Mouse (Mus musculus) myocyte (in vitro differentiated cells): ENCODE measurements around the gene 4930590J08Rik. TPM values are rescaled to one million over a fixed set of nuclear protein-coding genes. Genes with fewer than 3 reads are reported as not detected.
"Not testable (repeated sequence)": the region's sequence is repeated elsewhere in the genome, so short reads cannot be mapped to it uniquely, and the experiment has no call there.

ENCODE experiments used
- H3K27me3 ChIP-seq: one replicate; pipeline ENCODE4 v1.6.1; 2011; ENCODE audit not compliant: control insufficient read depth, insufficient read depth, insufficient read length
- H3K36me3 ChIP-seq: one replicate; pipeline ENCODE4 v1.6.1; 2011; ENCODE audit not compliant: control insufficient read depth, insufficient read depth
- H3K4me2 ChIP-seq: one replicate; pipeline ENCODE4 v1.6.1; 2011; ENCODE audit warnings: low read depth, control low read depth
- H3K4me3 ChIP-seq: one replicate; pipeline ENCODE4 v1.5.1; 2011; ENCODE audit warnings: mild to moderate bottlenecking, control low read depth, moderate library complexity
- H3K79me2 ChIP-seq: one replicate; pipeline ENCODE4 v1.6.1; 2011; ENCODE audit not compliant: control insufficient read depth, insufficient read depth
- H3ac ChIP-seq: one replicate; pipeline ENCODE4 v1.6.1; 2011; ENCODE audit not compliant: control insufficient read depth, insufficient read length
- CEBPB ChIP-seq: IDR thresholded peaks from 2 replicates; pipeline ENCODE4 v1.6.1; 2011; ENCODE audit warnings: mild to moderate bottlenecking, moderate library complexity; ENCODE audit not compliant: poor library complexity, insufficient read depth, severe bottlenecking
- E2F4 ChIP-seq: IDR thresholded peaks from one replicate; pipeline ENCODE4 v1.6.1; 2011; ENCODE audit warnings: mild to moderate bottlenecking, control low read depth, moderate library complexity; ENCODE audit not compliant: insufficient read depth
- MAX ChIP-seq: IDR thresholded peaks from one replicate; pipeline ENCODE4 v1.6.1; 2011; ENCODE audit warnings: low read depth, mild to moderate bottlenecking, control low read depth
- MYOD1 ChIP-seq, 3 experiments: IDR thresholded peaks; one replicate each; pipeline ENCODE4 v1.6.1; 2011; ENCODE audit warnings: control low read depth in 2 of 3, low read depth in 2 of 3, mild to moderate bottlenecking in 2 of 3, moderate library complexity in 1 of 3; ENCODE audit not compliant: insufficient read length in 2 of 3, control insufficient read depth in 1 of 3
- MYOG ChIP-seq, 3 experiments: IDR thresholded peaks; one replicate each; pipeline ENCODE4 v1.6.1; 2011; ENCODE audit warnings: control low read depth in 2 of 3, low read depth in 2 of 3, mild to moderate bottlenecking in 2 of 3; ENCODE audit not compliant: insufficient read length in 2 of 3, control insufficient read depth in 1 of 3, insufficient read depth in 1 of 3
- POLR2A ChIP-seq: IDR thresholded peaks from one replicate; pipeline ENCODE4 v1.6.1; 2011; ENCODE audit warnings: low read depth, mild to moderate bottlenecking, control low read depth, moderate library complexity; ENCODE audit not compliant: insufficient read length
- POLR2AphosphoS2 ChIP-seq: IDR thresholded peaks from one replicate; pipeline ENCODE4 v1.6.1; 2011; ENCODE audit warnings: low read depth, control low read depth; ENCODE audit not compliant: insufficient read length
- REST ChIP-seq: IDR thresholded peaks from one replicate; pipeline ENCODE4 v1.6.1; 2011; ENCODE audit warnings: mild to moderate bottlenecking, control low read depth, moderate library complexity; ENCODE audit not compliant: insufficient read depth, insufficient read length
- SRF ChIP-seq: IDR thresholded peaks from one replicate; pipeline ENCODE4 v1.6.1; 2011; ENCODE audit warnings: low read depth; ENCODE audit not compliant: control insufficient read depth, insufficient read length
- TCF12 ChIP-seq: IDR thresholded peaks from one replicate; pipeline ENCODE4 v1.6.1; 2011; ENCODE audit warnings: mild to moderate bottlenecking, control low read depth; ENCODE audit not compliant: poor library complexity, insufficient read depth, severe bottlenecking
- TCF3 ChIP-seq: IDR thresholded peaks from one replicate; pipeline ENCODE4 v1.6.1; 2011; ENCODE audit warnings: low read depth, control low read depth; ENCODE audit not compliant: insufficient read length
- USF1 ChIP-seq: IDR thresholded peaks from one replicate; pipeline ENCODE4 v1.6.1; 2011; ENCODE audit warnings: low read depth, mild to moderate bottlenecking, control low read depth, moderate library complexity
- polyA plus RNA-seq: library from polyadenylated mRNA; unstranded; fragments of >200 nt; fragmentation: generic; extraction: Trizol; gene quantifications from one replicate; pipeline ENCODE4 v1.2.1, GENCODE M21; 2012; ENCODE audit warnings: missing spikeins

Gene 4930590J08Rik
- 0.32 TPM for polyA plus RNA-seq

DNA sequence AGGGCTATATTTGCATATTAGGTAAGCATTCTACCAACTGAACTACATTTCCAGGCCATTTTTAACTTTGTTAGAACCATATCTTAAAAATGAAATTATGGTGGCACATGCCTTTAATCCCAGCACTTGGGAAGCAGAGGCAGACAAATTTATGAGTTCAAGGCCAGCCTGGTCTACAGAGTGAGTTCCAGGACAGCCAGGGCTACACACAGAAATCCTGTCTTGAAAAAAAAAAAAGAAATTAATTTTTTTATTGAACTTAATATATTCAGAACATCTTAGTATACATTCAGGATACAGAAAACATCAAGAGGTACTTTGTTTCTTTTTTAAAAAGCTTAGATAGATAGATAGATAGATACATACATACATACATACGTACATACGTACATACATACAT is at the start of gene 4930590J08Rik:
TSS of gene 4930590J08Rik (plus strand) at position 301 of the 400 bp plus-strand sequence.
- H3ac ChIP-seq, H3K4me2 ChIP-seq, H3K27me3 ChIP-seq, H3K4me3 ChIP-seq, H3K79me2 ChIP-seq: not testable (repeated sequence)
- peaks cover 36% of the 10 kb centered on the region for H3K36me3 ChIP-seq

- Histone ChIP-seq H3ac (no peak overlapping the region), H3K36me3 (no peaks in the 10 kb centered on the region), H3K27me3 (peaks cover 25% of the 10 kb centered on the region), H3K4me3 (no peak overlapping the region), H3K79me2 (no peaks in the 10 kb centered on the region), H3K4me2 (peak overlapping the region; percentile 39)
- TF ChIP-seq E2F4 (no peak), REST (no peak), MYOD1 (IDR thresholded peaks at IDR 0.05; ENCODE audit: control insufficient read depth in 1 of 3, insufficient read length in 2 of 3, low read depth in 2 of 3) (no peak), CEBPB (no peak), POLR2A (no peak), MAX (no peak), MYOG (IDR thresholded peaks at IDR 0.05; ENCODE audit: control insufficient read depth in 1 of 3, insufficient read depth in 1 of 3, insufficient read length in 2 of 3, low read depth in 2 of 3) (no peak), USF1 (no peak), SRF (no peak), POLR2AphosphoS2 (no peak), TCF12 (no peak), TCF3 (no peak)
Observed at GRCm38 (mm10) chr6:91858339-91858738, 44.3 kb upstream of the 4930590J08Rik start.

- TF ChIP-seq CEBPB (no peak), MAX (no peak)
- Histone ChIP-seq H3K36me3 (no peaks in the 10 kb centered on the region), H3K27me3 (peaks cover 32% of the 10 kb centered on the region), H3K4me2 (no peak overlapping the region), H3ac (no peak overlapping the region), H3K4me3 (no peak overlapping the region), H3K79me2 (no peaks in the 10 kb centered on the region)
Observed at GRCm38 (mm10) chr6:91862848-91863247, 39.8 kb upstream of the 4930590J08Rik start.

DNA sequence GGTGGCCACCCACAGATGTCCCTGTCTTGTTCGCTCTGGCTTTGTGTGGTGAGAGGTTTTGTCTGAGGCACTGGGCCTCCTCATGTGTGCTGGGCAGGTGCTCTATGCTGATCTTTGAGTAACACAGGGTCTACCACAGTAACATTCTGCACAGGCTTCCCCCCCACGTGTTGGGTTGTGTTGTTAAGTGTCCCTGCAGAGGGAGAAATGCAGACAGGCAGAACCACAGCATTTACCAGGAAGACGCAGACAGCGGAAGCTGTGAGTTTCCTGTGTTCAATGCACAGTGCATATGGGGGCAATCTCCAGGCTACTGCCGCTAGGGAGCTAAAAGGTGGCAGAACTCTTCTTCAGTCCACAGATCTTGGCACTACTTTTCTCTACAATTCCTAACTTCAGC is 38.0 kb upstream of the 4930590J08Rik start:
- no peaks in the 10 kb centered on the region for H3K36me3 ChIP-seq
- TF ChIP-seq MYOG (IDR thresholded peaks at IDR 0.05; ENCODE audit: control insufficient read depth in 1 of 3, insufficient read depth in 1 of 3, insufficient read length in 2 of 3, low read depth in 2 of 3) (no peak), USF1 (no peak), TCF3 (no peak), POLR2AphosphoS2 (no peak), CEBPB (no peak), POLR2A (no peak), E2F4 (no peak), MYOD1 (IDR thresholded peaks at IDR 0.05; ENCODE audit: control insufficient read depth in 1 of 3, insufficient read length in 2 of 3, low read depth in 2 of 3) (no peak), TCF12 (no peak), MAX (no peak)
- no peak overlapping the region for H3K4me3 ChIP-seq
- no peak overlapping the region for H3ac ChIP-seq
- peaks cover 40% of the 10 kb centered on the region for H3K27me3 ChIP-seq
- H3K4me2 ChIP-seq = no peak overlapping the region
- H3K79me2 ChIP-seq = no peaks in the 10 kb centered on the region

GRCm38 (mm10) chr6:91865601-91866000 is 37.0 kb upstream of the 4930590J08Rik start:
- no peak for TF ChIP-seq POLR2AphosphoS2
- TF ChIP-seq MYOG (IDR thresholded peaks at IDR 0.05; ENCODE audit: control insufficient read depth in 1 of 3, insufficient read depth in 1 of 3, insufficient read length in 2 of 3, low read depth in 2 of 3) = no peak
- TF ChIP-seq E2F4 = no peak
- TF ChIP-seq TCF3 = no peak
- no peak for TF ChIP-seq MAX
- no peak for TF ChIP-seq POLR2A
- no peak for TF ChIP-seq SRF
- no peak for TF ChIP-seq REST
- TF ChIP-seq MYOD1 (IDR thresholded peaks at IDR 0.05; ENCODE audit: control insufficient read depth in 1 of 3, insufficient read length in 2 of 3, low read depth in 2 of 3) = no peak
- no peak for TF ChIP-seq USF1
- TF ChIP-seq CEBPB = no peak
- no peak for TF ChIP-seq TCF12
- Histone ChIP-seq H3ac (no peak overlapping the region), H3K79me2 (no peaks in the 10 kb centered on the region), H3K27me3 (peaks cover 40% of the 10 kb centered on the region), H3K4me3 (no peak overlapping the region), H3K4me2 (no peak overlapping the region), H3K36me3 (no peaks in the 10 kb centered on the region)
